Mouse (Mus musculus) E14TG2a.4 (cell line): ENCODE measurements around the gene 4930558K02Rik.

ENCODE experiments used
- CTCF ChIP-seq: conservative IDR thresholded peaks from 2 replicates; pipeline ENCODE4 v1.5.1; 2014; ENCODE audit warnings: low read length
- NANOG ChIP-seq: IDR thresholded peaks from 2 replicates; pipeline ENCODE4 v1.6.1; 2014; ENCODE audit warnings: borderline replicate concordance, low read length, mixed read lengths

DNA sequence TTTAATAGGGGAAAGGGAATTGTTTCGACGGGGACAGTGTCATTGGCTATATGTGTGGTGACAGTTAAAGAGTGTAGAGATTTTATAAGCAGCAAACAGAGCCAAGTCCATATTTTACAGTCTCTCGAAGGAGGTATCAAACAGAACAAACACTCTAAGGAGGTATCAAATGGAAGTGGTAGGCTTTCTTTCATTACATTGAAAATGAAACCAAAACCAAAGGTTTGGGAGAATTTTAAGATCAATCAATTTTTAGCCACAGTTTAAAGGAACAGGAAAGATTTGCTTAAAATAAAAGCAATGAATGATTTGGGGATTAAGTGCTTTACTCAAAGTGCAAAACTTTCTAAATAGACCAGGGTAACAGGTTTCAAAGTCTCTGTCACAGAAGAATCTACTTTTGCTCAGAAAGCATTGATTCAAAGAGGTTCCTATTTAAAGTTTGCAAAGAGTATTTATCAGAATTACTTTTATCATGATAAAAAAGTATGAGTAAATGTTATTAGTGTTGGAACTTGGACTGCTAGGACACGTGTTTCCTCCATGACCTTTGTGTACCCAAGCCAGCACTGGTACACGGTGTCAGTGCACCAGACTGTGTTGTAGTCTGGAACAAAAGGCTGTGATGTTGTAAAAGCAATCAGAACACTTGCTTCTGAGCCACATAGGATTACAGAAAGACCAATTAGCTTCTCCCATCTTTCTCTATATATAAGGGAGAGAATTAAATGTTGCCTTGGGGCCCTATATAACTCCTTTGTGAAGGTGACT is 28.2 kb downstream of the 4930558K02Rik start:
- TF ChIP-seq CTCF (no peak), NANOG (no peak)
